Mouse (Mus musculus) megakaryocyte-erythroid progenitor cell, adult 5-6 weeks (primary cell): ENCODE results near the gene Chd2. TPM values are rescaled to one million over a fixed set of nuclear protein-coding genes. Genes with fewer than 3 reads are reported as not detected.

Experiments used
- ATAC-seq: replicated peaks from 2 replicates; pipeline ENCODE4 v1.8.0; 2016; ENCODE audit warnings: mild to moderate bottlenecking, inconsistent platforms; ENCODE audit not compliant: severe bottlenecking, poor library complexity, low FRiP score, low TSS enrichment
- total RNA-seq, 2 experiments: library from RNA; stranded (forward) in 1 of 2; stranded (reverse) in 1 of 2; fragments of 200-1000, 215-1000 nt in 1 of 2; fragments of >200 nt in 1 of 2; fragmentation: Nextera tagmentation in 1 of 2; gene quantifications; 2 replicates each; pipeline ENCODE4 v1.2.3; 2014 to 2017

Gene Chd2
- total RNA-seq, 2 experiments from 2014 or later = 48.8 to 101 TPM

GRCm38 (mm10) chr7:73546561-73547510 is 5.2 kb upstream of the Chd2 start:
- peak; percentile 88 for ATAC-seq

GRCm38 (mm10) chr7:73545004-73545403 is 3.4 kb upstream of the Chd2 start:
- ATAC-seq = no peak

- no peak for ATAC-seq
Measured at GRCm38 (mm10) chr7:73542131-73542853, 662 bp upstream of the Chd2 start.

GRCm38 (mm10) chr7:73541079-73541390 is 595 bp downstream of the Chd2 start:
- ATAC-seq = no peak

DNA sequence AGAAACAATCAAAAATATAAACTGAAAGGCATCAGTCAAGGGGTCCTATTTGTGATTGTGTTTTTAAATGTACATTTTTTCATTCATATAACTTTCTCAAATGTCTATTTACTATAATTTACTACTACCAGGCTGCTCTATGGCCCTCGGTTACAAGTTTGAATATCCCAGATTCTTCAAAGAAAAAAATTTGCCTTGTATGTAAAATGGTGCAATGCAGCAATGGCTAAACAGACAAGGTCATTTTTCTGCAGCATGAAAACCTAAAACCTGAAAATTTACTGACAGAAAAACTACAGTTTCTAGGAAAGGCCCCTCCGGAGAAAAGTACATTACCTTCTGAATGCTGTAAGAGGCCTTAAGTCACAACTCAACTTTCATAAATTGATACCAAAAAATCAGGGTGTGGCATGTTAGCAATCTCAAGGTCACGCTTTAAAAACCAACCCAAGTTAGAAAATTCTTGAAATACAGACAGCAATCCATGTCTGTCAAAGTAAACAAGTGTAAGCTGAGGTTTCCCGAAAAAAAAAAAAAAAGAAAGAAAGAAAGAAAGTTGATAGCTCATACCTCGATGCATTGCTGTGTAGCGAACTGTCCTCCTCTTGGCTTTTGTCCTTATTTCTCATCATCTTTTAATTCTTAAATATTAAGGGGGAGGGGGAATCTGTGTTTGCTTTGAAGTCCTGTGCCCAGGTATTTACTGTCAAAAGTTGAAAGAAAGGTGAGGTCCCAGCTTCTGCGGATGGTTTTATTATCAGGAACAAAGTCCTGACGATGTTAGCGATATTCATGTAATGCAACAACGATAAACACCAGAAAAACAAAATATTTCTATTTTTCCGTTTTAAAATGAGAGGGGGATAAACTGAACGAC is 1.2 kb downstream of the Chd2 start:
- no peak for ATAC-seq

DNA sequence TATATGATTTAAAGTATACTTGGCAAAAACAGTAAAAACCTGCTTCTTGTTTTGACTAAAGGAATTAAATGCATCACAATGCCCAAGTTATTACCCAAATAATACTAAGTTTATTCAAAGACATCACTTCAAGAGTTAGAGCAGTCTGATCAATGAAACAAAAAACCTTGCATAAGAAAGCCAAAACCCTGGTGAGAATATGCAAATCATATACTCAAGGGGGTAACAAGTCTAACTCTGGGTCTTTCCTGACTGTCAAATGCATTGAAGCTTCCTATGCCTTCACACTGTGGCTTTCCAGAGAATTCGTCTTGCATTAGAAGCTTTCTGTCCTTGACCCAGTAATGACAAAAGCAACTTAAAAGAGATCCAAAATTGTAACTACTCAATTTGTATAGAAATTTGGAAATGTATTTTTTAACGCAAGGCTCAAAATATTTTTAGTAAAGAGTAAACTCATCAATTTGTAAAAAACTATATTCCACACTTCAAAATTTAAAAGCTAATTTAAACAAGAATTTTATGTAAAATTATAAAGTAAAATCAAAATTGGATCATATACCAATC is 2.4 kb downstream of the Chd2 start:
- no peak for ATAC-seq

DNA sequence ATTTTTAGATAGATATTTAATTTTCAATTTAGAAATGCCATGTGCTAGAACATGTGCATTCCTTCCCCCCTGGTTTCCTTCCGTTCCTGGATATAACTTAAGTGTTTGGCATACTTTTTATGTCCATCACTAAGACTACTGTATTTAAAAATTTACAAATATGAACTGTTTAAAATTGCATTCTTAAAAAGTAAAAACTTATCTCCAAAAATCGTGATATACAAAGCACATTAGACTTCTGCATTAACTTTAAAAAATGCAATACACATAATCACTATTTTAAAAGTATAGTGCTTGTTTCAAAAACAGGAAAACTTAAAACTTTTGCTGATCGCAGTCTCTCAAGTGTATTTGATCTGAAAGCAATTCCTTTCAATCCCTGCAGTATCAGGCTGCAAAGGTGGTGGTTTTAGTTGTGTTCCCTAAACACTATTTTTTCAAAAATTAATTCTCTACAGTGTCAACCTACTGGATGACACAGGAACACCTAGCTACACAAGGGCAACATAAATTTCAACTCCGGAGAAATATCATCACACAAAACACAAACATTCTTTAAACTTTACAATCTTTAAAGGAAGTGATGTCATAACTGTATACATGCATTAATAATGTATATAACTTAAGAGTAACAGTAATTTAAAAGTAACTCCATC is 3.1 kb downstream of the Chd2 start:
- no peak for ATAC-seq

GRCm38 (mm10) chr7:73537634-73538423 is 3.8 kb downstream of the Chd2 start:
- ATAC-seq = peak; percentile 92

DNA sequence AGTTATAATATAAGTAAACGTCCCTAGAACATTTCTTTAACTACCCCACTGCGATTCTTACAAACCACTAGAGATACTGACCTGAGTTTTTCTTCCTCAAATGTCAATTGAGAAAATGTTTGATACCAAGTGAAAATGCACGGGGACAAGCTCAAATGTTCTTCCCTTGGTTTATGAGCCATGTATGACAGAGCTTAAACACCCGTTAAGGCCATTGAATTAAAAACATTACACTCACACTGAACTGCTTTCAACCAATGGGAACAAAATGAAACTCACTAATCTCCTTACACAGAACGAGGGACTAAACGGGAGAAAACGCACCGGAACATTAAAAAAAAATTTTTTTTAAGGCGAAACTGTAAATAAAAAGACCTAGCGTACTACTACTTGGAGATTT is 4.4 kb downstream of the Chd2 start:
- ATAC-seq = no peak

GRCm38 (mm10) chr7:73536579-73536978 is 5.1 kb downstream of the Chd2 start:
- ATAC-seq = no peak

GRCm38 (mm10) chr7:73535861-73536200 is 5.8 kb downstream of the Chd2 start:
- no peak for ATAC-seq

DNA sequence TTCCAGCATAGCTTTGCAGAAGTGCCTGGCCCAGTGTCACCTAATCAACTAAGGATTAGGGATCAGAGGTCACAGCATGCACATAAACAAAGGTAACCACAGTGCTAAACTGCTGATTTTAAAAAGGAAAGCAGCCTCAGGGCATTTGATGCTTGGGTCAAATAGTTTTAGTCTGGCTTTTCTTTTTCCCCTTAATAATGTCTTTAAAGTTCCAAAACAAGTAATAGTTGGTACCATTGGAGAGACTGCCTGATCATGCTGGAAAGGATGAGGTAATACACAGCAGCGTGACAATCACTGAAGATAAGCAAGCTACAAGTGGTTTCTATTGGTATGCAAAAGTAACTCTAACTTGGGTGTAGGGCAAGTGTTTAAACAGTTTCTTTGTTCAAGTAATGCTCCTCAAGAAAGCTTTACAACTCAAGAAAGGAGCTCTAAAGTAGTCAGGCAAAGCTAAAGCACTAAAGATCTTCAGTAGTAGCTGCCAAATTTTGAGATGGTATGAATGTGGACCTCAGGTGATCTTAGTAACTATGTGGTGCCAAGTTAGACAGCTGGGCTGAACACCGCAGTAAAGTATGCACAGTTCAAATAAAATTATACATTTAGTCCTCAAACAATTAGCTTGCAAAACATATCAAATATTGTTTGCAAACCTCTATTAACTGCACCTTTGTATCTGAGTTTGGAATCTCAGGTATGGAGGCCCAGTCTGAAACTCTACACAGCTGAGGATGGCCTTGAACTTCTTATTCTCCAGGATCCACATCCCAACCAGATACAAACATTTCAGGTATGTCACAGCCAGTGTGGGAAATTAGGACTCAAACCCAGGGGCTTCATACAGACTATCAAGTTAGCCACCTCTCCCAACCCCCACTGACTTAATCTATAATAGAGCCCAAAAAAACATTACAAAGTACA is 6.4 kb downstream of the Chd2 start:
- no peak for ATAC-seq

GRCm38 (mm10) chr7:73533457-73533856 is 8.2 kb downstream of the Chd2 start:
- ATAC-seq = no peak

DNA sequence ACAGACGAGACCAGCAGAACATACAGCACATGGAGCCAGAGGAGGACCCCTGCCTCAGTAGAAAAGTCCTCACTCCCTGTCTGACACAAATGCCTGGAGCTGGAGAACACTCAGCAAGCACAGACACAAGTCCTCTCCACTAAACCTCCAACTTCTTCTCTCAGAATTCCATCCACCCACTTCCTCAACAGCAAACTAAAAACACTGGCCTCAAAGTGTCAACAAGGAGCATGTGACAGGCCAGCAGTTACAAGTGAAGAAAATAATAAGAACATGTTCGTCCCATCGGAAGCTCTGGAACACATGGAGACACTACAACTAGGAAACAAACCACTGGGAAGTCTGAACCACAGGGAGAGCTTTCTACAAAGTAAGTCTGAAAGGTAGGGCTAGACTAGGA is 8.7 kb downstream of the Chd2 start:
- no peak for ATAC-seq

GRCm38 (mm10) chr7:73532139-73532538 is 9.5 kb downstream of the Chd2 start:
- no peak for ATAC-seq

DNA sequence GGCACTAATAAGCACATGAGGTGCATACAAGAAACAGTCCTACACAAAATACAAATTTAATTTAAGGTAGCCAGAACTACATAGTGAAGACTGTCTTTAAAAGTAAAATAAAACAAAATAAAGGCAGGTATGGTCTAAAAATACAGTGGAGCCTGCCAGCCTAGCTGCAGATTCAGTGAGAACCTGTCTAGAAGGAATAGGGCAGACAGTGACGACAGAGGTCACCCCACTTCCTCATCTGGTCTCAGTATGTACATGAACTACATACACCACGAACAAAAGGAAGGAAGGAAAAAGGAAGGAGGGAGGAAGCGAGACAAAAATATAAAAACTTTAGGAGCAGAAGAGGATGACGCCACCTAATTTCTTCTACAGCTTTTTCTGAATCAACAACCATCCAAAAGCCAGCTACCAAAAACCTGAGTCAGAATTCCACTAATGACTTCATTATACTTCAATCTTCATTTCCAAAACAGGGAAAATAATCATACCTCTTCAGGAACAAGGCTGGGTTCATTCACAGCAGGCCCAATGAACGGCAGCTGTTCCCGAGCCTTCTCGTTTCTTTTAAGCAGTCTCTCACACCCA is 10.0 kb downstream of the Chd2 start:
- ATAC-seq = no peak

DNA sequence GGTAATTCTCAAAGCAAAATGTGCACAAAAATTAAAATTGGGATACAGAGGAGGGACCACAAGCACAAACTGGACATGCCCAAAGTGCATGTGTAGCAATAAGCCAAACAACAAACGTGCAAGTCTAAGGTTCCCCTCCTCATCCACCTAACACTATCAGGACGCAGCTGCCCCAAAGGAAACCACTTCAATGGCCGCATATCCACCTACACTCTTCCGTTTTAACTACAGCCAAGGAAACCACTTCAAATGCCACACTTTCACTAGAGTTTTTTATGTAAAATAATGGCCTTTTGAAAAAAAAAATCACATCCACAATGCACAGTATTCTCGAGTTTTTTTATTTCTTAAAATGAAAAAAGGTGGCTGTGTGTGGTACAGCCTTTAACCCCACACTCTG is 10.8 kb downstream of the Chd2 start:
- no peak for ATAC-seq
